Mouse (Mus musculus): ENCODE results near the gene Hspa1l. TPM values are rescaled to one million over a fixed set of nuclear protein-coding genes. Genes with fewer than 3 reads are reported as not detected.
"Not testable (repeated sequence)": the region's sequence is repeated elsewhere in the genome, so short reads cannot be mapped to it uniquely, and the experiment has no call there.

The Hspa1l gene
- total RNA-seq, 2 experiments from 2014 or later: 0.22 TPM; not detected in 1

DNA sequence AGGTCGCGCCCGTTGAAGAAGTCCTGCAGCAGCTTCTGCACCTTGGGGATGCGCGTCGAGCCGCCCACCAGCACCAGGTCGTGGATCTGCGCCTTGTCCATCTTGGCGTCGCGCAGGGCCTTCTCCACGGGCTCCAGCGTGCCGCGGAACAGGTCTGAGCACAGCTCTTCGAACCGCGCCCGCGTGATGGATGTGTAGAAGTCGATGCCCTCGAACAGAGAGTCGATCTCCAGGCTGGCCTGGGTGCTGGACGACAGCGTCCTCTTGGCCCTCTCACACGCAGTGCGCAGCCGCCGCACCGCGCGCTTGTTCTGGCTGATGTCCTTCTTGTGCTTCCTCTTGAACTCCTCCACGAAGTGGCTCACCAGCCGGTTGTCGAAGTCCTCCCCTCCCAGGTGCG is 1.7 kb upstream of the Hspa1l start:
- intact Hi-C loops (cut with DNase I); DNase-seq: not testable (repeated sequence)

GRCm38 (mm10) chr17:34971694-34972068 is 822 bp upstream of the Hspa1l start:
- intact Hi-C loops (cut with DNase I); DNase-seq: not testable (repeated sequence)

GRCm38 (mm10) chr17:34975581-34976492 is 3.3 kb downstream of the Hspa1l start:
- DNase-seq: no peak
- intact Hi-C loops (cut with DNase I): no loop called here

- intact Hi-C loops (cut with DNase I): no loop called here
- DNase-seq: no peak
These were observed 4.5 kb downstream of the Hspa1l start for GRCm38 (mm10) chr17:34977000-34977399.

- DNase-seq: no peak
- intact Hi-C loops (cut with DNase I): no loop called here
These were observed 5.7 kb downstream of the Hspa1l start for GRCm38 (mm10) chr17:34978239-34978638.

- intact Hi-C loops (cut with DNase I): no loop called here
These were observed 7.1 kb downstream of the Hspa1l start for GRCm38 (mm10) chr17:34979631-34980030.

DNA sequence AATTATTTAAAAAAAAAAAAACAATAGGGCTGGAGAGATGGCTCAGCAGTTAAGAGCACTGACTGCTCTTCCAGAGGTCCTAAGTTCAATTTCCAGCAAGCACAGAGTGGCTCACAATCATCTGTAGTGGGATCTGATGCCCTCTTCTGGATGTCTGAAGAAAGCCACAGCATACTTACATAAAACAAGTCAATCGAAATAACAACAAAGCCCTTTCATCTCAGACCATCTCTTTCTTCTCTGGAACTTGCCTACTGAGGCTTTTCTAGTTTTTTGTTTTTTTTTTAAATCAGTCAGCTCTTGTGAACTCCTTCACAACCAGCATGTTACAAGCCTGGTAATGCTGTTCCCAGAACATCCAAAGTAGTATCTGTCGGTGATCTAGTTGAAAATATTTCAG is 8.2 kb downstream of the Hspa1l start:
- intact Hi-C loops (cut with DNase I): no loop called here

More at GRCm38 (mm10) chr17:34979631-34980030, 7.1 kb downstream of the Hspa1l start:
- no peak for DNase-seq

GRCm38 (mm10) chr17:34981690-34982180 is 9.2 kb downstream of the Hspa1l start, which contains the start of gene Lsm2:
Lsm2 (plus strand) TSS chr17:34981862.
- DNase-seq: peak; percentile 91
- intact Hi-C loops (cut with DNase I): no loop called here

More for the DNA sequence above, 8.2 kb downstream of the Hspa1l start:
- DNase-seq: no peak

DNA sequence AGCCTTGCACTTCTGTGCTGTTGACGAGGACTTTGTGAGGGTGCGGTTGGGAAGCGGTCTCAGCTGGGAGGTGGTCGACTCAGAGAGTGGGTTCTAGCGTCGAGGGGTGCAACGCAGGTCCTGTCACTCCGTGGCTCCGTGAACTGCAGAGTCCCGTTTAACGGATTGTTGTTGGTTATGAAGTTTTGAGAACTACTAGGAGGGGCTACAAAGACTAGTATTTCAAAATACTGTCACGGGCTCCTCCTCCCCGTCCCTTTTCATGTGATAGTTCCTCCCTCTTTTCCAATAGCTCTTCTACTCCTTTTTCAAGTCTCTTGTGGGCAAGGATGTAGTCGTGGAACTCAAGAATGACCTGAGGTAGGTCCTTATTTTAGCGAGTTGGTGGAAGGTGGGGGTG is 9.8 kb downstream of the Hspa1l start:
- no peak for DNase-seq
- intact Hi-C loops (cut with DNase I): no loop called here

DNA sequence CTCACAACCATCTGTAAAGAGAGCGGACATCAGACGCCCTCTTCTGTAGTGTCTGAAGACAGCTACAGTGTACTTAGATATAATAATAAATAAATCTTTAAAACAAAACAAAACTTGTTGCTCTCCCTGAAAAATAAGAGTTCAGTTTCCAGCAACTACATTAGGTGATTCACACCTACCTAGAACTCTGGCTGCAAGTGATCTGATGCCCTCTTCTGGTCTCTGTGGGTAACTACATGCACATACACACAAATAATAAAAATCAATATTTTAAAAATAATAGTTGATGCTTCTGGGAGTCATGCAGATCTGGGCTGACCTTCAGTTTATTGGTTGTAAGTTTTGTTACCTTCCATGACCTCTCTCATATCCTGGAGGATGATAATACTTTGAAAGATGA is 11.7 kb downstream of the Hspa1l start:
- DNase-seq: no peak
- intact Hi-C loops (cut with DNase I): no loop called here

DNA sequence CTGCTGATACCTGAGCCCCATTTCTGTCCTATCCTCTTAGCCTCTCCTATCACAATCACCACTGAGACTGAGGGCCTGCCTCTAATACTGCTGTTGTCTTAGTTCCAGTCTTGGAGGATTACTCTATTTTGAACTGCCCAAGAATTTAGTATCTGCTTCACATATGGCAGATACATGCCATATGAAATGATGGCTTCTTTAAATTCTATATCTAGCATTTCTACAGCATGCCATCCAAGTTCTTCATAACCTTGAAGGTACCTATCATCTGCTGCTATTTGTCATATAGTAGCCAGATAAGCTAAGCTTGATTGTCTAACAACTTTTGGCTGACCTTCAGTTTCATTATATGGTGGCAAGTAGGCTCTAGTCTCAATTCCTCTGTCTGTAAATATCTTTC is 22.2 kb downstream of the Hspa1l start:
- no peak for DNase-seq
- intact Hi-C loops (cut with DNase I): no loop called here

GRCm38 (mm10) chr17:34995192-34995591 is 22.7 kb downstream of the Hspa1l start:
- intact Hi-C loops (cut with DNase I); DNase-seq: not testable (repeated sequence)

- intact Hi-C loops (cut with DNase I); DNase-seq: not testable (repeated sequence)
These were observed 23.4 kb downstream of the Hspa1l start for GRCm38 (mm10) chr17:34995927-34996326.

- no peak for DNase-seq
- intact Hi-C loops (cut with DNase I): no loop called here
These were observed 24.1 kb downstream of the Hspa1l start for GRCm38 (mm10) chr17:34996411-34997141.

DNA sequence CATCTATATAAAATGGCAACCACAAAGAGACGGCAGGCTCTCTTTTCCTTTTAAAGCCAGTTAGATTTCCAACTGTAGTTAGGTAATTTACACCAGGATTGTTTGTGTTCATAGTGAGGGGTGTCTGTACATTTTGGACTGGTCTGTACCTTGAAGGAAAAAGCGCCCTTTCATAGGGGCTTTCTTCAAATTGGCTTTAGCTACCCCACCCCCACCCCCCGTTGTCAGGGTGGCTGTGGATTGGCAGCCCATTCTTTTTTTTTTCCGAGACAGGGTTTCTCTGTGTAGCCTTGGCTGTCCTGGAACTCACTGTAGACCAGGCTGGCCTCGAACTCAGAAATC is 24.6 kb downstream of the Hspa1l start:
- intact Hi-C loops (cut with DNase I): no loop called here
- no peak for DNase-seq

- no peak for DNase-seq
- intact Hi-C loops (cut with DNase I): no loop called here
These were observed 26.3 kb downstream of the Hspa1l start for GRCm38 (mm10) chr17:34998526-34999430.

- DNase-seq; intact Hi-C loops (cut with DNase I): not testable (repeated sequence)
These were observed 27.6 kb downstream of the Hspa1l start for GRCm38 (mm10) chr17:34999871-35000716.

DNA sequence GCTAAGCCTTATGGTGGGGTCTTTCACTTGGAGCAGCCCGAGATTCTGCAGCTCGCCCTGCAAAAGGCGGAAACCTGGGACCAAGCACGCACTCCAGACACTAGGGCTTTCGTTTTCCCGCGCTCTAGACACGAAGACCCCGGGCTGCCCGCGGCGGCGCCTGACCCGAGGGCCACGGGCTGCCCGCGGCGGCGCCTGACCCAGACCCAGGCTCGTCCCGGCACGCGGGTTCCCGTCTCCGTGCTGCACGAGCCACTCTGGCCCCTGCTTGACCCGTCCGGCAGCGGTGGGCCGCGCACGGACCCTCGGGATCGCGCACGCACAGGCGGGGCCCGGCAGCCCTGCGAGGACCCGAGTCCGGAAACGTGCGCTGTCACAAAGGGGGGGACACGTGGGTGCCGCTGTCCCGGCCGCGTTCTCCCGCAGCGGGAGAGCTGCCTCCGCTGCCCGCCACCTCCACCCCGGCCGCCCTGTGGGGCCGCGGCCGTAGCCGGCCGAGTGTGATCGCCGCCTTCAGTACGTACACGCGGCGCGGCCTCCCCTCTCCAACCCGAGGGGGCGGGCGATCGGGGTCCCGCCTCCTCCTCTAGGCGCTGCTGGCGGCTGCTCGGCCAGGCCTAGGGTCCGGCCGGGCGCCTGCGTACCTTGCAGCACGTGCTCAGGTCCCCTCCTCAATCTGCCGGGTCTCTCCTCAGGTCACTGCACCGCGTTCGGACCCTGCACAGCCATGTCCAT is 28.4 kb downstream of the Hspa1l start, which contains the start of gene Vars:
TSS of gene Vars (plus strand) at position 271 of the 735 bp plus-strand sequence.
- intact Hi-C loops (cut with DNase I): no loop called here
- peak; percentile 87 for DNase-seq

Measured in left cerebral cortex, postnatal 4 days (tissue).